Mouse (Mus musculus) neural tube, embryonic 12.5 days (tissue): ENCODE measurements around the gene Kmo. TPM values are rescaled to one million over a fixed set of nuclear protein-coding genes. Genes with fewer than 3 reads are reported as not detected.

Source experiments
- ATAC-seq: fragments of 200-750 bp; cut with Nextera tagmentation; 2 replicates; pipeline ENCODE4 v1.8.0; 2017; ENCODE audit warnings: low read depth, mild to moderate bottlenecking, moderate TSS enrichment, moderate library complexity; ENCODE audit not compliant: low FRiP score
- H3K27ac ChIP-seq: fragments of 300-500 bp; sonication (generic); 2 replicates; pipeline ENCODE4 v1.5.1; 2016
- H3K27me3 ChIP-seq: fragments of 300-500 bp; sonication (generic); replicated peaks from 2 replicates; pipeline ENCODE4 v1.6.1; 2016; ENCODE audit warnings: mild to moderate bottlenecking
- H3K36me3 ChIP-seq: fragments of 300-500 bp; sonication (generic); 2 replicates; pipeline ENCODE4 v1.6.1; 2016; ENCODE audit warnings: mild to moderate bottlenecking
- H3K4me1 ChIP-seq: fragments of 300-500 bp; sonication (generic); 2 replicates; pipeline ENCODE4 v1.6.1; 2016
- H3K4me2 ChIP-seq: fragments of 300-500 bp; sonication (generic); replicated peaks from 2 replicates; pipeline ENCODE4 v1.6.1; 2016; ENCODE audit warnings: mild to moderate bottlenecking
- H3K4me3 ChIP-seq: fragments of 300-500 bp; sonication (generic); 2 replicates; pipeline ENCODE4 v1.5.1; 2016
- H3K9ac ChIP-seq: fragments of 300-500 bp; sonication (generic); 2 replicates; pipeline ENCODE4 v1.6.1; 2016; ENCODE audit warnings: mild to moderate bottlenecking
- H3K9me3 ChIP-seq: fragments of 300-500 bp; sonication (generic); 2 replicates; pipeline ENCODE4 v1.6.1; 2016; ENCODE audit warnings: mild to moderate bottlenecking
- WGBS: fragments of 180-500 bp; shearing (Covaris S2); methylation state at CpG from one replicate; pipeline ENCODE4 v1.1.7; 2016; 5-methylcytosine and 5-hydroxymethylcytosine counted together
- polyA plus RNA-seq: library from polyadenylated mRNA; unstranded; fragments of >200 nt; fragmentation: Nextera tagmentation; extraction: Ambion mirVana; gene quantifications from 2 replicates; pipeline ENCODE4 v1.2.1, GENCODE M21; 2016

Gene Kmo
- polyA plus RNA-seq, 1 experiment from 2014 or later = 0.13 TPM

DNA sequence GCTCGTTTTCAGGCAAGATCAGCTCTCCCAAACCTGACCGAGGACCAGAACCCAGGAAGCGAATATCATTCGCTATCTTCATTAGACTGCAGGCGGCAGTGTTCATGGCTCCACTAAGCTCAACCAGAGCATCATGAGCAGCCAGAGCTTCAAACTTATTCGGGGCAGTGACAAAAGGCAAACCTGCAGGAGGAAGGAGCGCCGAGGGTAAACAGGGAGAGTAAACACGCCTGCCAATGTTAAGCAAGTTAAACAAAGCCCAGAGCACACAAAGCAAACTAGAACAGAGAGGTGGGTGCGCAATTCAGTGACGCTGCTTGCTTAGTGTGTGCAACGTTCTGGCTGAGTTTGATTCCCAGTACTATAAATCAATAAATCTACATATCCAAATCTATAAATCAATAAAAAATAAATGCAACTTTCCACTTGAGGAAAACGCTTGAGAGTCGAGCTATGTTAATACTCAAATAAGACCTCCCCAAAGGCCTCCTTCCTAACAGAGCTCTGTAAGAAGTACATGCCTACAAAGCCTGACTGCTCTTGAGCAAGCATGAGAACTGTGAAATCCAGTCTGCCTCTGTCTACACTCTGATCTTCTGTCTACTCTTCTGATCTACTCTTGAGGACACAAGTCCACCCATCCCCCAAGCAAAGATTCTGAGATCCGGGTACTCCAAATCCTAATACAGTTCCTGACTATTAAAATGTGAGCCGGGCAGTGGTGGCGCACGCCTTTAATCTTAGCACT lies 12.2 kb upstream of the Kmo start:
- Histone ChIP-seq H3K4me3 (no peak overlapping the region), H3K9me3 (no peaks in the 10 kb centered on the region), H3K9ac (no peak overlapping the region), H3K27me3 (no peaks in the 10 kb centered on the region), H3K27ac (no peak overlapping the region), H3K4me1 (no peaks in the 10 kb centered on the region), H3K36me3 (peaks cover 46% of the 10 kb centered on the region), H3K4me2 (no peak overlapping the region)
- no peak for ATAC-seq
- WGBS = 93% methylated on average over 18 of the region's 18 CpGs

GRCm38 (mm10) chr1:175608708-175609107 lies 11.5 kb upstream of the Kmo start:
- Histone ChIP-seq H3K36me3 (peaks cover 44% of the 10 kb centered on the region), H3K27me3 (no peaks in the 10 kb centered on the region), H3K9ac (no peak overlapping the region), H3K4me1 (no peaks in the 10 kb centered on the region), H3K4me3 (no peak overlapping the region), H3K4me2 (no peak overlapping the region), H3K27ac (no peak overlapping the region), H3K9me3 (no peaks in the 10 kb centered on the region)
- ATAC-seq = no peak
- WGBS = over 99% methylated on average over 3 of the region's 3 CpGs

GRCm38 (mm10) chr1:175614992-175615391 lies 5.2 kb upstream of the Kmo start:
- Histone ChIP-seq H3K9me3 (no peaks in the 10 kb centered on the region), H3K27ac (no peak overlapping the region), H3K4me3 (no peak overlapping the region), H3K4me2 (no peak overlapping the region), H3K4me1 (no peaks in the 10 kb centered on the region), H3K36me3 (peaks cover 56% of the 10 kb centered on the region), H3K27me3 (no peaks in the 10 kb centered on the region), H3K9ac (no peak overlapping the region)
- 92% methylated on average over 9 of the region's 9 CpGs for WGBS
- no peak for ATAC-seq

GRCm38 (mm10) chr1:175623656-175624055 lies 3.5 kb downstream of the Kmo start:
- Histone ChIP-seq H3K36me3 (peaks cover 6% of the 10 kb centered on the region; the same call in 1 of the 2 replicates), H3K27me3 (no peaks in the 10 kb centered on the region), H3K9ac (no peak overlapping the region), H3K9me3 (no peaks in the 10 kb centered on the region), H3K4me2 (no peak overlapping the region), H3K4me3 (no peak overlapping the region), H3K4me1 (peaks cover 10% of the 10 kb centered on the region), H3K27ac (no peak overlapping the region)
- 92% methylated on average over 6 of the region's 6 CpGs for WGBS
- no peak for ATAC-seq

GRCm38 (mm10) chr1:175625257-175625879 lies 5.2 kb downstream of the Kmo start, which contains the start of gene Fh1:
TSS of gene Fh1 (minus strand) at chr1:175625635.
- H3K9me3 ChIP-seq = no peaks in the 10 kb centered on the region
- peak; percentile 100 for ATAC-seq
- WGBS = under 1% methylated on average over 58 of the region's 58 CpGs
- peak within 1 kb of the TSS; percentile 84 for H3K9ac ChIP-seq
- H3K4me2 ChIP-seq = peak within 1 kb of the TSS; percentile 67
- no peaks in the 10 kb centered on the region for H3K27me3 ChIP-seq
- peaks cover 10% of the 10 kb centered on the region for H3K4me1 ChIP-seq
- peak within 1 kb of the TSS; percentile 87 for H3K4me3 ChIP-seq
- H3K27ac ChIP-seq = peak within 1 kb of the TSS; percentile 60
- no peaks in the 10 kb centered on the region for H3K36me3 ChIP-seq

GRCm38 (mm10) chr1:175625990-175626692 lies 6.0 kb downstream of the Kmo start:
- no peaks in the 10 kb centered on the region for H3K27me3 ChIP-seq
- H3K36me3 ChIP-seq = no peaks in the 10 kb centered on the region
- no peak overlapping the region for H3K27ac ChIP-seq
- H3K9me3 ChIP-seq = no peaks in the 10 kb centered on the region
- peak overlapping the region; percentile 87 for H3K4me3 ChIP-seq
- peak overlapping the region; percentile 67 for H3K4me2 ChIP-seq
- H3K9ac ChIP-seq = no peak overlapping the region; the same call in 1 of the 2 replicates
- H3K4me1 ChIP-seq = peaks cover 10% of the 10 kb centered on the region
- 82% methylated on average over 1 of the region's 1 CpGs for WGBS
- peak; percentile 73 for ATAC-seq

DNA sequence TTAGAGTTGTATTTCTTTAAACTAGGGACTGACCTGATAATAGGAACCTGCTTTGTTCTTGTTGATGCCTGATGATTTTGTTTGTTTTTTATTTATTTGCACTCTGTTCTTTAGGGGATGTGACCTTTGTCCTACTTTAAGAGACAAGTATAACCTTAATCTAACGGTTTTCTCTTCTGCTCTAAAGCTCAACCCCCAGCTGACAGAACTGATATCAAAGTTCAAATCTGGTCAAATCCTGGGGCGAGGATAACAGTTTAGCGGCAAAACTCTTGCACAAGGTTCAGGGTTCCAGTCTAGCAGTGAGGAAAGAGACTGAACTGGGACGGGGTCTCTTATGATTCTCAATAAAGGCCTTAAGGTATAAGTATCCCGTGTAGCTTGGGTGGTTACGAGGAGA lies 9.1 kb downstream of the Kmo start:
- no peak for ATAC-seq
- Histone ChIP-seq H3K9me3 (no peaks in the 10 kb centered on the region), H3K27ac (no peak overlapping the region), H3K4me3 (no peak overlapping the region), H3K36me3 (no peaks in the 10 kb centered on the region), H3K9ac (no peak overlapping the region), H3K4me2 (no peak overlapping the region), H3K27me3 (no peaks in the 10 kb centered on the region), H3K4me1 (peaks cover 8% of the 10 kb centered on the region)
- WGBS = 88% methylated on average over 6 of the region's 6 CpGs

GRCm38 (mm10) chr1:175630345-175630744 lies 10.2 kb downstream of the Kmo start:
- Histone ChIP-seq H3K36me3 (no peaks in the 10 kb centered on the region), H3K4me1 (no peaks in the 10 kb centered on the region), H3K27me3 (no peaks in the 10 kb centered on the region), H3K4me2 (no peak overlapping the region), H3K4me3 (no peak overlapping the region), H3K27ac (no peak overlapping the region), H3K9me3 (no peaks in the 10 kb centered on the region), H3K9ac (no peak overlapping the region)
- 92% methylated on average over 5 of the region's 5 CpGs for WGBS
- ATAC-seq = no peak

DNA sequence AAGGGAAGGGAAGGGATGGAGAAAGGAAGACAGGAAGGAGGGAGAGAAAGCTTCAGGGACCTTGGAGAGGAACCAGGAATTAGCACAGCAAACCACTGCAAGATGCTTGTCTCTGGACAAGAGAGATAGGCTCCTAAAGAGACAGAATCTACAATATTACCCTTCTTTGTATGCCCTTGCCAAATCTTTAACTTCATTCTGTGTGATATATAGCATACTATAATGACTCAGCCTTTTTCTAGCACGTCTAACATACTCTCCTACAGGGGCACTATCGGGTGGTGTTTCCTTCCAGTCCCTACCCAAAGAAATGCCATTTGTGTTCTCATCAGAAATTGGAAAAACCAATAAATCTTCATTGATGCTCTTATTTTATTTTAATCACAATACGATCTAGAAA lies 10.9 kb downstream of the Kmo start:
- no peak for ATAC-seq
- no peaks in the 10 kb centered on the region for H3K27me3 ChIP-seq
- no peak overlapping the region for H3K4me2 ChIP-seq
- no peaks in the 10 kb centered on the region for H3K4me1 ChIP-seq
- H3K36me3 ChIP-seq = no peaks in the 10 kb centered on the region
- WGBS = 83% methylated on average over 3 of the region's 3 CpGs
- H3K27ac ChIP-seq = no peak overlapping the region
- no peaks in the 10 kb centered on the region for H3K9me3 ChIP-seq
- no peak overlapping the region for H3K9ac ChIP-seq
- H3K4me3 ChIP-seq = no peak overlapping the region

DNA sequence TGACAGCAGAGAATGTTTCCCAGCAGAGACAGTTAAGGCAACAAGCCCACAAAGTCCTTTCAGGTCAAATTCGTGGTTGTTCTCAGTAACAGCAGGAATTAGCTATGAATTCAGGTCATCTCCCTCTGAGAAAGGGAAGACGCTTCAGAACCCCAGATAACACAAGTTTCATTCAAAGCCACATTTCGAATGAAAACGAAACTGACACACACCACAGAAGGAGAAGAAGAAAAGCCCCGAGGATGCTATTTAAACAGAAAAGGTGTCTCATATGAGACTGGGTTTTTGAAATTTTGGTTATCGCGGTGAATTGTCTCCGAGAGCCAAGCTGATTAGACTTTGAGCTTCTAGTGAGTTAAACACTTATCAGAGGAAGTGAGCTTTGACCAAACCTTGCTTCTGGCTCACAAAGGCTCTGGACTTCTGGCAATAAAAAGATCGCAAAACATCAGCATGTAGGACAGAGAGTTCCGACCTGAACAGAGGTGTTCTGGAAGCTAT lies 11.6 kb downstream of the Kmo start:
- H3K36me3 ChIP-seq = no peaks in the 10 kb centered on the region
- WGBS = 79% methylated on average over 10 of the region's 10 CpGs
- ATAC-seq = no peak

GRCm38 (mm10) chr1:175632470-175632869 lies 12.3 kb downstream of the Kmo start:
- H3K27me3 ChIP-seq = no peaks in the 10 kb centered on the region
- H3K9me3 ChIP-seq = no peaks in the 10 kb centered on the region
- no peak overlapping the region for H3K27ac ChIP-seq
- no peaks in the 10 kb centered on the region for H3K4me1 ChIP-seq
- 91% methylated on average over 14 of the region's 14 CpGs for WGBS
- no peaks in the 10 kb centered on the region for H3K36me3 ChIP-seq
- no peak overlapping the region for H3K9ac ChIP-seq
- no peak for ATAC-seq
- H3K4me3 ChIP-seq = no peak overlapping the region
- H3K4me2 ChIP-seq = no peak overlapping the region

More for the DNA sequence above, 11.6 kb downstream of the Kmo start:
- Histone ChIP-seq H3K4me1 (no peaks in the 10 kb centered on the region), H3K9ac (no peak overlapping the region), H3K27ac (no peak overlapping the region), H3K4me3 (no peak overlapping the region), H3K9me3 (no peaks in the 10 kb centered on the region), H3K27me3 (no peaks in the 10 kb centered on the region), H3K4me2 (no peak overlapping the region)

- no peak overlapping the region for H3K9ac ChIP-seq
- 82% methylated on average over 7 of the region's 7 CpGs for WGBS
- H3K9me3 ChIP-seq = no peaks in the 10 kb centered on the region
- H3K4me2 ChIP-seq = no peak overlapping the region
- no peak overlapping the region for H3K4me3 ChIP-seq
- no peaks in the 10 kb centered on the region for H3K36me3 ChIP-seq
- ATAC-seq = no peak
- H3K4me1 ChIP-seq = no peaks in the 10 kb centered on the region
- H3K27ac ChIP-seq = no peak overlapping the region
- no peaks in the 10 kb centered on the region for H3K27me3 ChIP-seq
Measured at GRCm38 (mm10) chr1:175637677-175638076, 17.5 kb downstream of the Kmo start.
